Mouse (Mus musculus): Measurements from ENCODE around the gene Dock9.

The Dock9 gene

DNA sequence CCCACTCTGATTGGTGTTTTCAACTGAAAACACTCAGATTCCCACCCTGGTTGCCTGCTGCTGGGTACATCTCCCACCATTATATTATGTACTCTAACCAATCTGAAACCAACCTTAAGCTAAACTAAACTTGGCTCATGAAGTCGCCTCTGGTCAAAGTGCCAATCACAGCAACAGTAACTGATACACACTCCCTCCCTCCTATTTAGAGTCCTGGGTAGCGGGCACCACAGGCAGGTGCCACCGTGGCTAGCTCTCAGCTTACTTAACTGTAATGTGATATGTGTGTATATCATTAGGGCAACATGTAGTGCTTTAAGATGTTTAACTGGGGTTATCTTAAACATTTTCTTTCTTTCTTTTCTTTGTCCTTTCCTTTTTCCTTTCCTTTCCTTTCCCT is 177.1 kb downstream of the Dock9 start:
- no peak for DNase-seq (ENCODE audit: low read depth)

DNA sequence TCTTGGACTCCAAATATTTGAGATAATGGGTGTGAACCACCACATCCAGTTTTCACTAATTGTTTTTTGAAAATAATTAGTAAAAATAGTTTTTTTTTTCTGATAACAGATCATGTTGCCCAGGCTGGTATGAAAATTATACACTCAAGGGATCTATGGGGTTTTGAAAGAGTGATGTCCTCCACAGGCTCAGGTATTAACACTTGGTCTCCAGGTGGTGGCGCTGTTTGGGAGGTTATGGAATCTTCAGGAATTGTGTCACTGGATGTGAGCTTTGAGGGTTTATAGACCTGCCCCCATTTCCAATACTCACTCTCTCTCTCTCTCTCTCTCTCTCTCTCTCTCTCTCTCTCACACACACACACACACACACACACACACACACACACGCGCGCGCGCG is 177.5 kb downstream of the Dock9 start:
- DNase-seq (ENCODE audit: low read depth) = no peak

DNA sequence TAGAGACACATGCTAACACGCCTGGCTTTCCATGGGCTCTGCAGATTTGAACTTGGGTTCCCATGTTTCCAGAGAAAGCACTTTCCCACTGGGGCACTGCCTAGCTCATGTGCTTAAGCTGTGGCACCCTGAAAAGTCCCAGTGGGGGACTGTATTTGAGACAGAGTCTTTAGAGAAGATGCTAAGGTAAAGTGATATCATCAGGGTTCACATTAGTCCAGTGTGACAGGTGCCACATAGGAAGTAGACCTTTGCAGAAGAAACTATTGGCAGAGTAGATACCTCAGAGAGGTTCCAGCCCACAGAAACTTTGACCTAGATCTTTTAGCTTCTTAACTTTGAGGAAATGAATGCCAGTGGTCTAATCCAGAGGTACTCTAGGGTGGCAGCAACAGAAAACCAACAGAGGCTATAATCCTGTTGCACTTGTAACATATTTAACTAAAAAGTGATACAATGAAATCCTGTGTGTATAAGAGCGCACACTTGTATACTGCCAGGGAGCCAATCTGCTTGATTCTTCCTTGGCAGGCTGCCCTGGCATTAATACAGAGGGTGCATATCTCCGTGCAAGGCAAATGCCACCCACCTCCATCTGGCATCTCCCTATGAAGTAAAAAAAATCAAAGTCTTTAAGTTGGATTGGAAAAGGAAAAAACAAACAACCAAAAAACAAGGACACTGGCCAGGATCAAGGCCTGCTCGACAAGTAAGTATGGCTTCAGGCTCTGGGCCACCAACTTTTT is 179.8 kb downstream of the Dock9 start:
- no peak for DNase-seq (ENCODE audit: low read depth)

DNA sequence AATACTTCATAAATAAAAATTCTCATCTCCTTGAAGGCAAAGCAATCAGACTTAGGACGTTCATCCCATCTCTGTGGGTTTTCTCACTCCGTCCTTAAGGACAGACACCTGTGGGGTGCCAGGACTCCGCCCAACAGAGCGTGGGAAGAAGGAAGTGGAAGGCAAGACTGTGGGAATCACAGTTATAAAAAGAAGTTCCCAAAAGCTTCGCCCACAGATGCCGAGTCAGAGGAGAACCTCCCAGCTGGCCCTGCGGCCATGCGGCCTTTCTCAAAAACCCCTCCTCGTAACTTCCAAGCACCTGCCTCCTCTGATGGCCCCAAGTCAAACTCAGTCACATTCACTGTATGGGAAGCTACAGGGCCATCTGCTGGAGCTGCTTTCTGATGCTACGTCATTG is 182.2 kb downstream of the Dock9 start:
- no peak for DNase-seq (ENCODE audit: low read depth)

DNA sequence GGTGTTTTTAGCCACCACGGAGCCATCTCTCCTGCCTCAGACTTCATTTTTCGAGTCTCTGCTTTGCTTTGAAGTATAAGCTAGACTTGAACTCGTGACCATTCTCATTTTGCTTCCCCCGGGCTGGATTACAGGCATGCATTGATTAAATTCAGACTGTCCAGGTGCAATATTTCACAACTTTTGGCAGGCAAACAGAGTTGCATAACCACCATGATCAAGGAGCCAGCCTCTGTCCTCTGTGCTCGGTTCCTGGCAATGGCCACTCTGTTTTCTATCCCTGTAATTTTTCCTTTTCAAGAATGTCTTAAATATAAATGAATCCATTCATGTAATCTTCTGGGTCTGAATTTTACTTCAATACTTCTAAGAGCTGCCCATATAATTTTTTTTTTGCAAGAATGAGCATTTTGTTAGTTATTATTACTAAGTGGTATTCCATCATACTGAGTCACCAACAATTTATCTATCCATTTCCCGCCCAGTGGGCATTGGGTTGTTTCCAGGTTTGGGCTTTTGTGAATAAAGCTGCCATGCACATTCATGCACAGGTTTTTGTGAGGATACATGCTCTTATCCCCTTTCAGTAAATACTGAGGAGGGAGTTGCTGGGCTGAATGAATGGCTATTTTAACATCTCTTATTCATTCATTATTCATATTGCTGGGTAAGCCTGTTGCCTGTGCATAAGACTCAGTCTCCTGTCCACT is 183.0 kb downstream of the Dock9 start:
- DNase-seq (ENCODE audit: low read depth) = no peak

DNA sequence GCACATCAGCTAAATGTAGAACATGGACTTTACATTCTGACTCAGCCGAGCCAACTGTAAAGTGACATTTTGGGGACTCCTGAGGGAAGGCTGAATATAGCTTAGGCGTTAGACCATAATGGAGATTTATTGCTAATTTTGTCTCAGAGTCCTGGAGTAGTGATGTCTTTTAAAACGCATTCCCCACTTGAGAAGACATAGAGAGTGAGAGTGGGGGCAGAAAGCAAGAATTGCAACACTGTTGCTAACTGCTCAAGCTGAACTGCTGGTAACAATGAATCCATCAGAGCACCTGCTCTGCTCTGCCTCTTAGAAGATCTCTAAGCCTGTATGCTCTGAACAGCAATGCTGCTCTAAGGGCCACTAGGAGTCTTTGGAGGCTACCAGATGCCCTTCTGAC is 184.1 kb downstream of the Dock9 start:
- DNase-seq (ENCODE audit: low read depth) = no peak

DNA sequence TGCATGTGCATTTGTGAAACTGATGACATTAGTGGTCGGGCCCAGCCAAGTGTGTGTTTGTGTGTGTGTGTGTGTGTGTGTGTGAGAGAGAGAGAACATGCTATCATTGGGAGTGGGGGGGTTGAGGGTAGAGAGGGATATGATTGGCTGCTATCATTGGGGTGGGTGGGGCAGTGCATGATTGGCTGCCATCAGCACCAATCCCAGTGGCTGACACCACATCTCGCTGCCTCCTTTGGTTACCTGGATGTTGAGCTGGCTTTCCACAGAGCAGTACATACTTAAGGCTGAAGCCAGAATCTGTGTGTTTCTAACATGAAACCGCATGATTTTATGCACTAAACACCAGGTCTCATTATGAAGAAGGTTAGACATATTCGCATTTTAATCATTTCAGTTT is 184.7 kb downstream of the Dock9 start:
- no peak for DNase-seq (ENCODE audit: low read depth)

DNA sequence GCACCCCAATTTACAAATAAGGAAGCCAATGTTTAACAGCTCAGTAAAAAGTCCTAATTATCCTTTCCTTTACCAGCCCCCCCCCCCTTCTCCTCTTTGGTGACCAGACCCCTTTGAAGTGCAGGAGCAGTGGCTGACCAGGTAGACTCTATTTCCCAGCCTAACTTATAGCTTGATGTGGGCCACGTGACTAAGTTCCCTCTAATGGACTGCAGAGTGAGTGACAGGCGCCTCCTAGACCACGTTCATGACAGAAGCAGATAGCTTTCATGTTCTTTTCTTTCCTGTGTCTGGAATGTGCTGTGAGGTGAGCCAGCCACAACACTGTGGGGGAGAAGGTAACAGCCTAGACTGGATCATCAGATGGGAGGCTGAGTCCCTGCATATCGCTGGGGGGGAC is 186.1 kb downstream of the Dock9 start:
- no peak for DNase-seq (ENCODE audit: low read depth)

DNA sequence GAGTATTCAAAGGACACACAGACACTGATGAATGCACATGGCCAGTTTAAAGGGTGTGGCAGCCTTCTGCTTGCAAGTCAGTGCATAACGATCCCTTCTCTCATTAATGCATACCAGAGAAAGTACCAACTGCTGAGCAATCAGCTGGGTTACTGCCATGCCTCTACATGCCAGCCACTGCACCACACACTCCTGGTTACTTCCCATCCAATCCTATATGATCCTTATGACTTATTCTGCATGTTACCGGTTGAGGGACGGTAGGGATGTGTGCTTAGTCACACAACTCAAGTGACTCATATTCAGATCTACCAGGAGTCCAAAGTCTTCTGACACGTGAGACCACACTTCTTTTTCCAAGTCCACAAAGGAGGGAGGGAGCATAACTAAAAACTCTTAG is 186.5 kb downstream of the Dock9 start:
- peak; percentile 22 for DNase-seq (ENCODE audit: low read depth)

DNA sequence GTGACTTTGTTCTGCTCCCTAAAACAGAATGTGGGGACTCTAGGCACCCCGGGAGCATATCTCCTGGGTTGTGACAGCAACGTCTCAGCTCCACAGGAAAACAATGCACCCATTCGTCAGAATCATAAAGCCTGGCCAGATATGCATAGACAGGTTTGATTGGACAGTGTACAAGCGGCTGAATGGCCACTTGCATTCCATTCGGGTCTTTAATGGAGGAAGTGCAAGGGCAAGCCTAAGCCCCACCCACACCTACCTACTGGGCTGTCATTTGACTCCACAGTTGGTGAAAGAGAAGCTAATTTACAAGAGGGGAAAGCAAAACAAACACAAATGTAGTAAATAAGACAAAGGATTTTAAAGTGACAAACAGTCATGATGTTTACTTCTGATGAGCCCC is 189.1 kb downstream of the Dock9 start:
- no peak for DNase-seq (ENCODE audit: low read depth)

DNA sequence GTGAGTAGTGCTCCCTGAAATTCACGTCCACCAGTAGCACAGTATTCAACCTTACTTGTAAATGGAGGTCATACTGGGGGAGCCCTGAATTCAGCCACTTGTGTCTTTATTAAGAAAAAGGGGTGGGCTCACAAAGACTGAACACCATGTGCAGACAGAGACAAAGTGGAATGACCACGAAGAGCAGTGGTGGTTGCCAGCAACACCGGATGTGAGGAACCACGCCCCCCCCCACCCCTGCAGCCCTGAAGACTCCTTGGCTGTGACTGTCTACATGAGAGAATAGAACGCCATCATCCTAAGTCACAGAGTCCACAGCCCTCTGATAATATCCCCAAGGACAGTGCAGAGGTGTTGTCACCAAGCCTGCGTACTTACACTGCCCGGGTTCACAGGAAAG is 191.2 kb downstream of the Dock9 start:
- DNase-seq (ENCODE audit: low read depth) = peak; percentile 10

DNA sequence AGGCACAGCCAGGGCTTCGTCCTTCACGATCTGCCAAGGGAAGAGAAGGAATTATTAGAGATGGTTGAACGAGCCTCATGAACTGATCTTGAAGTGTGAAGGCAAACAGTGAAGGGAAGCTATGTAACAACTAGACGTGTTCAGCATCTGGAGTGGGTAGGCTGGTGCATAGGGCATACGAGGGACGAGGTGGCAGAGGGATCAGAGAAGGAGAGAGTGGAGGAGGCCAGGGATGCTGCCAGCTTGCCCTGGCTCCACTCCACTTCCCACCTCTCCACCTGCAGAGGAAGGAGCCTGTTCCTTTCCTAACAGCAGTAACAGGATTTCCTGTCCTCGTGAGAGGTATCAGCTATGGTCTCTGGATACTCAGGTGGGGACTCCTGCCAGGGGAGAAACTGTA is 192.4 kb downstream of the Dock9 start:
- no peak for DNase-seq (ENCODE audit: low read depth)

DNA sequence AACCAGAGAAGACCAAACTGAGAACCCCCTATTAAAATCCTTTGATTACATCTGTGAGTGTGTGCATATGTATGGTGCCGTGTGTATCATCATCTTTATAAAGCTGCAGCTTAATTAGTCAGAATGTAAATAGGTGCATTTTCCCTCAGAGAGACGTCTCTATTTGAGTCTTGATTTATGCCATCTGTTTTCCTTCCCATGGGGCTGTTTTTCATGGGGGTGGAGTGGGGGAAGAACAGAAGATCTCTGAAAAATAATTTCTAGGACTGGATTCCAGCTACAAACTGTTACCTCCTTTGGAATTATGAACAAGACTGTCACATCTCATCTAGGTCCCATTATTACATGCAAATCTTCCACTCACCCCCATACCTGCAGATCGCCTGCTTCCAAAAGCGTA is 193.1 kb downstream of the Dock9 start:
- DNase-seq (ENCODE audit: low read depth) = no peak

DNA sequence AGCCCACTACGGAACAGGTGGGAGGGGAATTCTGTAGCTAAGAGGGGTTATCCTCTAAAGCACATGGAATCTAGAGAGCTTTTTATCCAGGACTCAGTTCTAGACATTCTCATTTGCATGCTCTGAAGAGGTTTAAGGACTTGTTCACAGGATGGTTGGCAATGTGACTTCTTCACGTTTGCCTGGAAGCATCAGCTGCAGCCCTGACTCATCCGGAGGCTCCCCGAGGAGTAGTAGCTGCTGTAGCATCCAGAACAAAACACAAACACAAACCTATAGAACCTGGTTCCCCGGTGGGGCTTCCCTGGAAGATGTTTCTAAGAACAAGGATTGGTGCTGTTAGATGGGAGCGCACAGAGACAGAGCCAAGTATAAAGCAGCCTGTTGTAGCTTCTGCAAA is 195.0 kb downstream of the Dock9 start:
- DNase-seq (ENCODE audit: low read depth) = no peak

DNA sequence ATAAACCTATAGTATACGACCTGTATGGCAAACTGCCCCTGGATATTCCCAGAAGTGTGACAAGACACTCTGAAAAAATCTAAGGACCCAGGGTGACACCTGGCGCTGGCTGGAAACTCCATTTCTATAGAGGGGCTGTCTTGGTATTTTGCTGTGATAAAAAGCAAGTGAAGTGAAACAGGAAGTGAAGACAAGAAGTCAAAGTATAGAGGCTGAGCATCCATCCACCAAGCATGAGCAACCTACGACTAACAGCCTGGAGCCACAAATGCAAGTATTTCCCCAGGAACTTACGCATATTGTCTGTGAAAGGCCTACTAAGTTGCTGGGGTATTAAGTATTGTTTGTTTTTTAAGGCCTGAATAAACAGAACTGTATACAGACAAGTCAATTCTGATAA is 197.1 kb downstream of the Dock9 start:
- DNase-seq (ENCODE audit: low read depth) = no peak

DNA sequence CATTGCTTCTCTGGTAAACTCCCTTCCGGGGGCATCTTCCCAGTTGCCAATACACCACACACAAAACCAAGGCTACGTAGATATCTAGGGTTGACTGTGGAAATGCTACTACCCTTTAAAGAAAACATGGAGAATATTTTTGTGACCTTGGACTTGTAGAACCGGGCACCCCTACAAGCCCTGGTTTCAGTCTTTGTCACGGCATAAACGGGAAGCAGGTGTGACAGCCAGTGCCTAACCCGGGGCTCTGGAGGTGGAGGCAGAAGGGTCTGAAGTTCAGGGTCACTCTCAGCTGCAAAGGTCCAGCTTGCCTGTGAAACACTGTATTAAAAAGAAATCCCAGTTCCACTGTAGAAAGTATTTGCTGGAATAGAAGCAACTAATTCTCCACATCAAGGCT is 200.6 kb downstream of the Dock9 start:
- no peak for DNase-seq (ENCODE audit: low read depth)

DNA sequence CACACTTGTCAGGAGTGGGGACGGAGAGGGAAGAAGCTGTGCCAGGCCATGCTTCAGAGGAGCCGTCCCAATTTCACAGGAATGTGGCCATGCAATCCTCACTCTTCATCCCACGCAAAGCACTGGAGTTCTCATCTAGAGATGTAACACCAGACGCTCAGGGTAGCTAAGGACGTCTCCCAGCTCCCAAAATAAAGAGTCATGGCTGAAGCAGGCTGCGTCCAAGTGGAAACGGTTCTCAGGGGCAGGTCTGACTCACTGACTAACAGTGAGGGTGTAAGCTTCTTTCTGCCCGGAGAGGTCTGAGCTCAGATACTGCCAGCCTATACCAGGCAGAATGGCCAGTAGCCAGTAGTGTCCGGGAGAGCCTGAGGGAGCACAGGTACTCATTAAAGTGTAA is 201.0 kb downstream of the Dock9 start:
- DNase-seq (ENCODE audit: low read depth) = no peak

DNA sequence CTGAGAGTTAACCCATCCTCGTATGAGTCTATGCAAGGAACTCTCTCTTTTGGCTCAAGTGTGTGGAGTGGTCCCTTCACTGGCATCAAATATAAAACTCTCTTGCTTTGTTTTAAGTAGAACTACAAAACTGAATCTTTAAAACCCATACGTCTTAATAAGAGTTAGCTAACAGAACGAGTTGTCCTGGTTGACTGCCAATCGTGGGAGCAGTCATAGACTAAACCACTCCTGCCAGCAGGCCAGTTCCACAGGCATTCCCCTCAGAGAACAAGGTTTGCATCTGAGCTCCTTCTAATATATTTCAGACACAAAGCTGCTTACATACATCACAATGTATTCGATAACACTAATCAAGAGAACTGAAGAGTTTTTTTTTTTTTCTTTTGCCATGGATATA is 203.0 kb downstream of the Dock9 start:
- DNase-seq (ENCODE audit: low read depth) = no peak

DNA sequence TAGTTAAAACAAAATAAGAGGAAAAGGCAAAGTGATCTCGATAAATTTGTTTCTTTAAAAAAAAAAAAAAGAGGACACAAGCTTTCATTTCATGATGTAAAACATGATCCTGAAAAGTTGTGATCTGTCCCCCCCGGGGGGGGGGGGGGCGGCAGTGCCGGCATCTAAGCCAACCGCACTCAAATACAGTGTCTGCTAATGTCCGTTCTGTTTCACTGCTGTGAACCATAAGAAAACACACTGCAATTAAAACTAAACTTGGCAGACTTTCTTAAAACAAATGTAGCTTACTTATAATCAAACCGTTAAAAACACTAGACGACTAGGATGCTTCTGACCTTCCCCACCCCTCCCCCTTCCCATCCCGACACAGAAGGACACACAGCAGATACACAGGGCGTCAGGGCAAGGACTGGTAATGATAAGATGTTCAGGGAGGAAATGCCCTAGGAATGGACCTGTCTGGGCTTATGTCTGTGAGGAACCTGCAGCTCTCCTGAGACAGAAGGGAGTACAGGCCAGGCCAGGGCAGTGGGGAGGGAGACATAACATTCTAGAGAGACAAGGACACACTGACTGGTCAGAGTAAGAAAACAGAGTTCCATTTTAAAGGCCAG is 204.2 kb downstream of the Dock9 start:
- no peak for DNase-seq (ENCODE audit: low read depth)

DNA sequence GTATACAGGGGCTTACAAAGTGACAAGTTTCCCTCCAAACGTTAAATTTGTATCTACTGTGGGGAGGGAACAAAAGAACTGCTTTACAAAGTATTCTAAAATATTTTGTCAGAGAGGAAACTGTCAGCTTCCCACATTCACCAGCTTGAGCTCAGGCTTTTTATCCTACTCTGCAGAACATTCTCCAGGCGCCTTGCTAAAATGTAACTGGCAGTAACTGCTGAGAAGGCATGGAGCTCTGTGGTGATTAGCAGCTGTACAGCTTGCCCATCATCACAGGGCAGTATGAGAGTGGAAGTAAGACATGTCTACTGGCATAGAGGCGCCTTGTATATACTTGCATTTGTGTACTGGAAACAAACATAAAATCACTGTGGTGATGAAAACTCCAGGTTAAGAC is 204.7 kb downstream of the Dock9 start:
- no peak for DNase-seq (ENCODE audit: low read depth)

DNA sequence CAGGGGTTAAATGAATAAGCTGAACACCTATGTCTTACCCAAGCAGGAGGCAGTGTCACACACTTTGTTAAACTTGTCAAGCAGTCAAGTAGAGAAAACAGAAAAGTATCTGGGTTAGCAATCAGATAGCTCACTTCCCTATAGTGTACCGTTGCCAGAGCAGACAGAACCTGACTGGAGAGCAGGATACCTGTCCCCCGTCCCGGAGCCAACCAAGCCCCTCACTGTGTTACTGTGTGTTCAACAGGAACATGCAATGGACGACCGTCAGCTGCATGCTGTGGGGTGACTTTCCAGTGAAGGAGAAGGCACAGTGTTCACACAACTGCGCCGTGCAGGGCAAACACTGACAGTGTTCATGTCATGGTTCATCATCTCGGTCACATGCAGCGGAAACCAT is 205.3 kb downstream of the Dock9 start:
- no peak for DNase-seq (ENCODE audit: low read depth)

DNA sequence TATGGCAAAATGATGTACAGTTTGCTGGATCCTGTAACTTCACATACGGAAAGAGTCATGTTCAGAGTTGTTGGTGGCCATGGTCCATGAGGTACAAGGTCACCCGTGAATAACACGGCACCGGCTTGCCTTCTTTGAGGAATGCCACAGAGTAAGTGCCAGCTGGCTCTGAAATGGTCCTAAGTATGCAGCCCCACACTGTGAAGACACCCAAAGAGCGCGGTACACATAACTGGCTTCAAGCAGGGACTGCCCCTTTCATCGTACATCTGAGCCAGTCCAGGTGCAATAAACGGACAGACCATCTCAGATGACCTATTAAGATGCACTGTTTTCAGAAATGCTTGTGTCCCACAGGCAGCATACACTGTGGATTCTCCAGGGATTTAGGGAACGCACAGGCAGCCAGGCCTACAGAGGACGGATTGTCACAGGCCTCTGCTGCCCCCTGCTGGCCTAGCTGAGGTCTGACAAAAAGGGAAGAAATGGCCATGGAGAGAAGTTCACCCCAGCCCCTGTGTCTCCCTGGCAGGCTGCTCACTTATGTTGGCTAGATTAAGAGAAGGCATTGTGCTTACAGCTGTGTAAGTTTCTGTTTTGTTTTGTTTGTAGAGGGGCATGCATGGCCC is 208.4 kb downstream of the Dock9 start:
- peak; percentile 59 for DNase-seq (ENCODE audit: low read depth)

DNA sequence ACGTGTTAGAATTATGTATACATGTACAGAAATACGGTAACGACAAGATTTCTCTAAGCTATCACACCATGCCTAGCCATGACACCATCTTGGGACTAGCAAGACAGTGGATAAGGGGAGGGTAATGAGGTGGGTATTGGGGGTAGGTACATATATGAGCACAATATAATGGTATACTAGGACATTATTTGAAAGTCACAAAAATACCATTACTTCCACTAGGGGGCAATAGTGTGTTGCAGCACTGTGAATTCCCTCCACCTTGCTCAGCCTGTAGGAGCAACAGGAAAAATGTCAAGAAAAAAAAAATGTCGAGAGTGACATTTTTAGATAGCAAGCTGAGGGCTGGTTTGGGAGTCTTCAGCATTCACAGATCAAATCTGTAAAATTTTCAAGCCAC is 209.2 kb downstream of the Dock9 start:
- DNase-seq (ENCODE audit: low read depth) = peak; percentile 62

All from 416B (cell line).